8 mouse cellular contexts compared by ENCODE assay signal in the genomic region with DNA sequence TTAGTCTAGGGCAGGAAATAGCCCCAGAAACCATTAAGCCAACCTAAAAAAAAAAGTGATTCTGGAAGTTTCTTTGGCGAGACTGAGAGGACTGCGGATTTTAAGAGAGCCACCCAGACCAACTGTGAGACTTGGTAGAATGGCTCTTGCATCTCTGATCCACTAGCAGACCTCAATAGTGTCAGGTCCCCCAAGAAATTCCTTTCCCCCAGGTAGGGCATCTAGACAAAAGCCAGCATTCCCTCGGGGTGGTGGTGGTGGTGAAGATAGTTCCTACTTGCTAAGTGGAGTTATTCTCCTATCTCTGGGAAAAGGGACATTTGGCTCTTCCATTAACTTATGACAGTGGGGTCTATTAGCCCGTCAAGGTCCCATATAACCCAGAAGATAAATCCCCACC. TPM values are rescaled to one million over a fixed set of nuclear protein-coding genes. Genes with fewer than 3 reads are reported as not detected.
DNase-seq lines count a peak whose midpoint lies in the region; ATAC-seq lines count a peak whose summit lies in the region.

No protein-coding gene starts in this region.

- H3K4me1 ChIP-seq in kidney, embryonic 14.5 days (ENCODE audit: control insufficient read depth, insufficient read depth, low read length): peaks cover 5% of the 10 kb centered on the region
- H3K4me1 ChIP-seq in brown adipose tissue, adult 24 weeks (ENCODE audit: control insufficient read depth, insufficient read depth, insufficient read length, low read length): peaks cover 9% of the 10 kb centered on the region
- peaks cover 16% of the 10 kb centered on the region for H3K4me1 ChIP-seq in hindbrain, embryonic 16.5 days (ENCODE audit: control insufficient read depth, insufficient read depth, low read depth, low read length)
- H3K4me1 ChIP-seq in midbrain, embryonic 15.5 days: peaks cover 19% of the 10 kb centered on the region

- no peaks in the 10 kb centered on the region for H3K9me3 ChIP-seq in kidney, embryonic 14.5 days (ENCODE audit: control insufficient read depth, low read length)
- no peaks in the 10 kb centered on the region for H3K9me3 ChIP-seq in hindbrain, embryonic 16.5 days (ENCODE audit: control insufficient read depth, low read length)
- H3K9me3 ChIP-seq in midbrain, embryonic 15.5 days: no peaks in the 10 kb centered on the region

- peak overlapping the region; percentile 61 for H3K9ac ChIP-seq in kidney, embryonic 14.5 days (ENCODE audit: low read depth, low read length)
- H3K9ac ChIP-seq in hindbrain, embryonic 16.5 days (ENCODE audit: low read depth, low read length): peak overlapping the region; percentile 77
- peak overlapping the region; percentile 66 for H3K9ac ChIP-seq in midbrain, embryonic 15.5 days

- no peak for DNase-seq in kidney, adult 8-10 months
- no peak for DNase-seq in Muller cell, postnatal 12 days (ENCODE audit: inconsistent ontology term)
- no peak for DNase-seq in natural killer cell, adult 2 months (ENCODE audit: low spot score in 2 of 2)

- whole genome bisulfite sequencing in kidney, embryonic 14.5 days: 24% methylated on average over 4 of the region's 4 CpGs
- WGBS in hindbrain, embryonic 16.5 days: 35% methylated on average over 4 of the region's 4 CpGs
- WGBS in midbrain, embryonic 15.5 days: 31% methylated on average over 4 of the region's 4 CpGs

- peak overlapping the region; percentile 66 for H3K4me2 ChIP-seq in kidney, embryonic 14.5 days (replicated peaks; ENCODE audit: low read depth, low read length)
- H3K4me2 ChIP-seq in hindbrain, embryonic 16.5 days (ENCODE audit: low read length): peak overlapping the region; percentile 80
- H3K4me2 ChIP-seq in midbrain, embryonic 15.5 days: peak overlapping the region; percentile 81

- H3K27ac ChIP-seq in kidney, embryonic 14.5 days (ENCODE audit: low read depth, low read length): no peak overlapping the region; the same call in 1 of the 2 replicates
- peak overlapping the region; percentile 58 for H3K27ac ChIP-seq in brown adipose tissue, adult 24 weeks (replicated peaks; ENCODE audit: low read depth, low read length)
- H3K27ac ChIP-seq in hindbrain, embryonic 16.5 days (ENCODE audit: low read depth, low read length): peak overlapping the region; percentile 79
- H3K27ac ChIP-seq in midbrain, embryonic 15.5 days: peak overlapping the region; percentile 88

- H3K36me3 ChIP-seq in kidney, embryonic 14.5 days (ENCODE audit: control insufficient read depth, insufficient read depth, low read length): no peaks in the 10 kb centered on the region
- H3K36me3 ChIP-seq in hindbrain, embryonic 16.5 days (ENCODE audit: control insufficient read depth, insufficient read depth, low read length): no peaks in the 10 kb centered on the region
- H3K36me3 ChIP-seq in midbrain, embryonic 15.5 days (replicated peaks): no peaks in the 10 kb centered on the region

- H3K27me3 ChIP-seq in kidney, embryonic 14.5 days (ENCODE audit: control insufficient read depth, insufficient read depth, low read length): no peaks in the 10 kb centered on the region
- no peaks in the 10 kb centered on the region for H3K27me3 ChIP-seq in hindbrain, embryonic 16.5 days (replicated peaks; ENCODE audit: control insufficient read depth, insufficient read depth, low read length)
- H3K27me3 ChIP-seq in midbrain, embryonic 15.5 days (replicated peaks): 0 out of 2 replicates have a peak, but pooled peaks cover 4% of the 10 kb centered on the region

- H3K4me3 ChIP-seq in kidney, embryonic 14.5 days (ENCODE audit: low read length): peak overlapping the region; percentile 97
- peak overlapping the region; percentile 62 for H3K4me3 ChIP-seq in brown adipose tissue, adult 24 weeks (ENCODE audit: insufficient read depth, low read depth, low read length)
- H3K4me3 ChIP-seq in hindbrain, embryonic 16.5 days (ENCODE audit: low read length): peak overlapping the region; percentile 100
- peak overlapping the region; percentile 97 for H3K4me3 ChIP-seq in midbrain, embryonic 15.5 days

- ATAC-seq in kidney, embryonic 14.5 days (ENCODE audit: low FRiP score, low TSS enrichment): no peak
- 0 out of 2 replicates have a peak, but pooled peaks have one; percentile 0 for ATAC-seq in hindbrain, embryonic 16.5 days
- ATAC-seq in midbrain, embryonic 15.5 days (replicated peaks): peak; percentile 16
- no peak for ATAC-seq in inflammation-experienced regulatory T-cells, adult 6 months

RNA-seq across cellular contexts. Expression of gene Dnajc3, which starts 0.8 kb away (rescaled TPM):
- 35.3 and 46.7 TPM in 2 replicates for polyA plus RNA-seq in kidney, embryonic 14.5 days (2014; fragmentation: Nextera tagmentation; extraction: Ambion mirVana)
- 27.4 and 31.0 TPM in 2 replicates for polyA plus RNA-seq in brown adipose tissue, adult 24 weeks (2012; ENCODE audit: insufficient read depth, insufficient read length, missing spikeins)
- polyA plus RNA-seq in hindbrain, embryonic 16.5 days (2015; fragmentation: Nextera tagmentation; extraction: Ambion mirVana): 22.5 and 24.8 TPM in 2 replicates
- 20.2 and 22.0 TPM in 2 replicates for polyA plus RNA-seq in midbrain, embryonic 15.5 days (2015; fragmentation: Nextera tagmentation; extraction: Ambion mirVana)
- polyA plus RNA-seq in inflammation-experienced regulatory T-cells, adult 6 months (2017; shearing (Covaris generic)): 10 to 100 TPM; 39.4 to 48.4 (median 39.7) TPM

RNA-seq across cellular contexts. Expression of gene Dzip1, which starts 11.7 kb away (rescaled TPM):
- polyA plus RNA-seq in kidney, embryonic 14.5 days (2014; fragmentation: Nextera tagmentation; extraction: Ambion mirVana): 21.4 and 26.7 TPM in 2 replicates
- 0.58 and 1.5 TPM in 2 replicates for polyA plus RNA-seq in brown adipose tissue, adult 24 weeks (2012; ENCODE audit: insufficient read depth, insufficient read length, missing spikeins)
- 85.8 and 93.5 TPM in 2 replicates for polyA plus RNA-seq in hindbrain, embryonic 16.5 days (2015; fragmentation: Nextera tagmentation; extraction: Ambion mirVana)
- polyA plus RNA-seq in midbrain, embryonic 15.5 days (2015; fragmentation: Nextera tagmentation; extraction: Ambion mirVana): 88.1 and 88.6 TPM in 2 replicates
- polyA plus RNA-seq in inflammation-experienced regulatory T-cells, adult 6 months (2017; shearing (Covaris generic)): 10 to 100 TPM in 2 of 3 experiments, 1 to 10 TPM in 1; 5.0 to 17.5 (median 11.8) TPM

Comparison
In these comparisons a context has a peak if more than half of its experiments do, and no peak if none do; other contexts are left out.
1. ATAC-seq: peak in hindbrain, embryonic 16.5 days (single experiment) and midbrain, embryonic 15.5 days (single experiment); none in kidney, embryonic 14.5 days (single experiment) and inflammation-experienced regulatory T-cells, adult 6 months (single experiment).
2. Peak in every context shown above with its lines, with median percentiles within 50 percentile points of each other: H3K4me2 ChIP-seq, H3K4me3 ChIP-seq and H3K9ac ChIP-seq.